Mouse (Mus musculus): ENCODE measurements at regions not wholly inside any gene's neighbourhood (a gene's known extent, or its start where the extent isn't known, plus 50 kb on each side); places are given as distances from the start of the nearest gene placed in this dataset.

- TF ChIP-seq CTCF (IDR thresholded peaks at IDR 0.05; ENCODE audit: low read depth, low read length) (no peak), POLR2A (IDR thresholded peaks at IDR 0.05; ENCODE audit: insufficient read depth, low read length) (no peak)
Measured at GRCm38 (mm10) chr6:7752885-7753611, 60.0 kb upstream of the Asns start.
